Mouse (Mus musculus): ENCODE data around the gene Susd1. TPM values are rescaled to one million over a fixed set of nuclear protein-coding genes. Genes with fewer than 3 reads are reported as not detected.

The Susd1 gene
- total and polyA plus RNA-seq, 3 experiments, result 1.6 to 6.1 (median 4.1) TPM

- Histone ChIP-seq H3K4me3 (replicated peaks in 1 of 3; ENCODE audit: low read depth in 2 of 3, low read length in 2 of 3, poor library complexity in 1 of 3) (no peak overlapping the region), H3K79me2 (replicated peaks; ENCODE audit: control insufficient read depth, extremely low read depth, insufficient read depth, poor library complexity, severe bottlenecking) (no peaks in the 10 kb centered on the region), H3K27me3 (replicated peaks) (no peaks in the 10 kb centered on the region), H3K9me3 (replicated peaks; ENCODE audit: low read length) (no peaks in the 10 kb centered on the region), H3K4me2 (ENCODE audit: insufficient read depth, low read depth, poor library complexity, severe bottlenecking) (no peak overlapping the region), H3K4me1 (ENCODE audit: control insufficient read depth in 1 of 2, insufficient read depth in 2 of 2) (peaks cover 2 to 24% of the 10 kb centered on the region in 2 experiments), H3K27ac (ENCODE audit: insufficient read depth, low read depth) (no peak overlapping the region), H3K9ac (ENCODE audit: insufficient read depth, low read depth) (no peak overlapping the region), H3K36me3 (replicated peaks in 1 of 2; ENCODE audit: control insufficient read depth in 1 of 2, insufficient read depth in 1 of 2, low read length in 1 of 2) (no peaks in the 10 kb centered on the region)
- in situ Hi-C loops (cut with MboI; ENCODE audit: low pct_ligation_motif_present, low pct_unique_long_range_greater_than_20kb, low sequenced_read_pairs), result loop anchor here (25.0 kb wide), 2 partner anchors 139 to 214 kb away; partner anchors contain the start of gene Ugcg
- dilution Hi-C loops (cut with MboI; ENCODE audit: extremely low pct_ligation_motif_present, extremely low pct_unique_long_range_greater_than_20kb, low sequenced_read_pairs), result no loop called here
- no peak for DNase-seq (ENCODE audit: extremely low read depth)
- TF ChIP-seq POLR2A (IDR thresholded peaks at IDR 0.05; ENCODE audit: low read depth, low read length) (no peak), EP300 (IDR thresholded peaks at IDR 0.05; ENCODE audit: low read length) (no peak), MEF2A (IDR thresholded peaks at IDR 0.05; ENCODE audit: borderline replicate concordance, low read depth, low read length) (no peak), CTCF (conservative IDR thresholded peaks at IDR 0.05 in 1 of 2, IDR thresholded peaks at IDR 0.05 in 1 of 2; ENCODE audit: low read depth in 2 of 2, low read length in 2 of 2) (no peak), ELF1 (IDR thresholded peaks at IDR 0.05; ENCODE audit: low read depth, low read length) (no peak)
These were observed 112.2 kb downstream of the Susd1 start for GRCm38 (mm10) chr4:59326031-59326760.

DNA sequence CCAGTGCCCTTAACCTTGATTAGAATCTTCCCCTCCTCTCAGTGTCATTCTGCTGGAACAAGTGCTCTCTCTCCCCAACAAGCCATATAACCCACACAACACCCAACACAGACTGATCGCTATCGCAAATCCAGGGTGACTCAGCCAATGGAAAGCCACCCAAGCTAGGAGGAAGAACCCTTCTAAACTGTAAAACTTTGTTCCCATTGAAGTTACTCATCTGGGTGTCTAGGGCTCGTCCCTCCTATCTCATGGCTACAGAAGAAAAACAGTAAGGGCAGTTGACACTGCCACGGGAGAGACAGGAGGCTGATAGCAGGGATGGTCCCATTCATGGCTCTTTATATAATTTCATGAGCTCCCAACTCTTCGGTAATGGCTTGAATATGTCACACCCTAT lies 114.1 kb downstream of the Susd1 start:
- H3K4me3 ChIP-seq (replicated peaks in 1 of 3; ENCODE audit: low read depth in 2 of 3, low read length in 2 of 3, poor library complexity in 1 of 3), result no peak overlapping the region
- in situ Hi-C loops (cut with MboI; ENCODE audit: low pct_ligation_motif_present, low pct_unique_long_range_greater_than_20kb, low sequenced_read_pairs), result no loop called here

GRCm38 (mm10) chr4:59323231-59323651 lies 115.2 kb downstream of the Susd1 start:
- Histone ChIP-seq H3K36me3 (replicated peaks in 1 of 2; ENCODE audit: control insufficient read depth in 1 of 2, insufficient read depth in 1 of 2, low read length in 1 of 2) (no peaks in the 10 kb centered on the region), H3K4me2 (ENCODE audit: insufficient read depth, low read depth, poor library complexity, severe bottlenecking) (no peak overlapping the region), H3K27ac (ENCODE audit: insufficient read depth, low read depth) (no peak overlapping the region), H3K9ac (ENCODE audit: insufficient read depth, low read depth) (no peak overlapping the region), H3K4me1 (ENCODE audit: control insufficient read depth in 1 of 2, insufficient read depth in 2 of 2) (peaks cover 0 to 20% of the 10 kb centered on the region in 2 experiments; a peak in 2 of 4 replicates), H3K79me2 (replicated peaks; ENCODE audit: control insufficient read depth, extremely low read depth, insufficient read depth, poor library complexity, severe bottlenecking) (no peaks in the 10 kb centered on the region), H3K9me3 (replicated peaks; ENCODE audit: low read length) (no peaks in the 10 kb centered on the region), H3K27me3 (replicated peaks) (no peaks in the 10 kb centered on the region), H3K4me3 (replicated peaks in 1 of 3; ENCODE audit: low read depth in 2 of 3, low read length in 2 of 3, poor library complexity in 1 of 3) (no peak overlapping the region)
- DNase-seq (ENCODE audit: extremely low read depth), result no peak
- in situ Hi-C loops (cut with MboI; ENCODE audit: low pct_ligation_motif_present, low pct_unique_long_range_greater_than_20kb, low sequenced_read_pairs) (no loop called here), dilution Hi-C loops (cut with MboI; ENCODE audit: extremely low pct_ligation_motif_present, extremely low pct_unique_long_range_greater_than_20kb, low sequenced_read_pairs) (no loop called here)
- no peak for TF ChIP-seq MYC (IDR thresholded peaks at IDR 0.05; ENCODE audit: low read depth, low read length)
- no peak for TF ChIP-seq RCOR1 (conservative IDR thresholded peaks at IDR 0.05; ENCODE audit: low read depth, low read length)
- TF ChIP-seq POLR2A (IDR thresholded peaks at IDR 0.05; ENCODE audit: low read depth, low read length), result no peak
- TF ChIP-seq SMC3 (IDR thresholded peaks at IDR 0.05; ENCODE audit: low read depth, low read length), result no peak
- no peak for TF ChIP-seq ETS1 (conservative IDR thresholded peaks at IDR 0.05; ENCODE audit: low read depth, low read length)
- TF ChIP-seq USF1 (IDR thresholded peaks at IDR 0.05; ENCODE audit: low read depth, low read length), result no peak
- TF ChIP-seq JUN (IDR thresholded peaks at IDR 0.05; ENCODE audit: insufficient read depth, low read depth, low read length), result no peak
- TF ChIP-seq POLR2AphosphoS2 (IDR thresholded peaks at IDR 0.05; ENCODE audit: low read depth, low read length), result no peak
- TF ChIP-seq TCF12 (IDR thresholded peaks at IDR 0.05; ENCODE audit: low read depth, low read length), result no peak
- no peak for TF ChIP-seq ZMIZ1 (IDR thresholded peaks at IDR 0.05; ENCODE audit: low read depth, low read length)
- no peak for TF ChIP-seq EP300 (IDR thresholded peaks at IDR 0.05; ENCODE audit: low read length)
- no peak for TF ChIP-seq NELFE (IDR thresholded peaks at IDR 0.05; ENCODE audit: low read depth, low read length)
- no peak for TF ChIP-seq MAFK (IDR thresholded peaks at IDR 0.05; ENCODE audit: insufficient replicate concordance, low read length)
- TF ChIP-seq E2F4 (IDR thresholded peaks at IDR 0.05; ENCODE audit: insufficient replicate concordance, low read depth, low read length), result no peak

More for the DNA sequence above, 114.1 kb downstream of the Susd1 start:
- H3K9ac ChIP-seq (ENCODE audit: insufficient read depth, low read depth), result no peak overlapping the region
- H3K79me2 ChIP-seq (replicated peaks; ENCODE audit: control insufficient read depth, extremely low read depth, insufficient read depth, poor library complexity, severe bottlenecking), result no peaks in the 10 kb centered on the region
- no peaks in the 10 kb centered on the region for H3K36me3 ChIP-seq (replicated peaks in 1 of 2; ENCODE audit: control insufficient read depth in 1 of 2, insufficient read depth in 1 of 2, low read length in 1 of 2)
- TF ChIP-seq CTCF (conservative IDR thresholded peaks at IDR 0.05 in 1 of 2, IDR thresholded peaks at IDR 0.05 in 1 of 2; ENCODE audit: low read depth in 2 of 2, low read length in 2 of 2) (no peak), ZC3H11A (IDR thresholded peaks at IDR 0.05; ENCODE audit: low read depth, low read length) (no peak), KAT2A (IDR thresholded peaks at IDR 0.05; ENCODE audit: insufficient replicate concordance, low read length) (no peak), MAX (IDR thresholded peaks at IDR 0.05; ENCODE audit: low read length) (no peak)
- peaks cover 0 to 9% of the 10 kb centered on the region in 2 experiments; a peak in 2 of 4 replicates for H3K4me1 ChIP-seq (ENCODE audit: control insufficient read depth in 1 of 2, insufficient read depth in 2 of 2)
- no peak overlapping the region for H3K4me2 ChIP-seq (ENCODE audit: insufficient read depth, low read depth, poor library complexity, severe bottlenecking)
- H3K9me3 ChIP-seq (replicated peaks; ENCODE audit: low read length), result no peaks in the 10 kb centered on the region
- no peak for DNase-seq (ENCODE audit: extremely low read depth)
- dilution Hi-C loops (cut with MboI; ENCODE audit: extremely low pct_ligation_motif_present, extremely low pct_unique_long_range_greater_than_20kb, low sequenced_read_pairs), result no loop called here
- no peaks in the 10 kb centered on the region for H3K27me3 ChIP-seq (replicated peaks)
- no peak overlapping the region for H3K27ac ChIP-seq (ENCODE audit: insufficient read depth, low read depth)
